Mouse (Mus musculus) heart, adult 2 months (tissue): ENCODE measurements around the gene Rev1. TPM values are rescaled to one million over a fixed set of nuclear protein-coding genes. Genes with fewer than 3 reads are reported as not detected.
A peak's percentile ranks its signal among the peaks of the same experiment; 100 is the strongest.

ENCODE experiments used
- DNase-seq, 2 experiments: peaks; one replicate each; pipeline ENCODE4 v3.0.0; 2021
- H3K27ac ChIP-seq: fragments of 200-600 bp; 2 replicates; pipeline ENCODE4 v1.8.1; 2022
- H3K27me3 ChIP-seq: fragments of 200-500 bp; 2 replicates; pipeline ENCODE4 v1.6.1; 2012; ENCODE audit warnings: mild to moderate bottlenecking, low read length, inconsistent platforms, mixed read lengths; ENCODE audit not compliant: control insufficient read depth, insufficient read depth
- H3K36me3 ChIP-seq: fragments of 200-500 bp; 2 replicates; pipeline ENCODE4 v1.6.1; 2012; ENCODE audit warnings: low read length, inconsistent platforms; ENCODE audit not compliant: control insufficient read depth, insufficient read depth
- H3K4me1 ChIP-seq: fragments of 200-500 bp; 2 replicates; pipeline ENCODE4 v1.6.1; 2011; ENCODE audit warnings: low read length; ENCODE audit not compliant: control insufficient read depth, insufficient read depth
- H3K4me3 ChIP-seq: fragments of 200-600 bp; 2 replicates; pipeline ENCODE4 v1.8.1; 2022
- H3K79me2 ChIP-seq: fragments of 200-500 bp; replicated peaks from 2 replicates; pipeline ENCODE4 v1.6.1; 2012; ENCODE audit warnings: mild to moderate bottlenecking, inconsistent platforms, low read length, moderate library complexity, mixed read lengths; ENCODE audit not compliant: control insufficient read depth, insufficient read depth
- H3K9ac ChIP-seq: fragments of 200-500 bp; 2 replicates; pipeline ENCODE4 v1.6.1; 2012; ENCODE audit warnings: low read depth, mild to moderate bottlenecking, control low read depth, inconsistent platforms, low read length, mixed read lengths
- CTCF ChIP-seq: fragments of 200-600 bp; IDR thresholded peaks from 2 replicates; pipeline ENCODE4 v1.8.1; 2022; ENCODE audit warnings: antibody characterized with exemption, mild to moderate bottlenecking, moderate library complexity
- EP300 ChIP-seq: fragments of 200-500 bp; IDR thresholded peaks from 2 replicates; pipeline ENCODE4 v1.6.1; 2011; ENCODE audit warnings: low read depth, low read length, control low read depth; ENCODE audit not compliant: insufficient read depth
- POLR2A ChIP-seq: fragments of 200-500 bp; IDR thresholded peaks from 2 replicates; pipeline ENCODE4 v1.6.1; 2011; ENCODE audit warnings: mild to moderate bottlenecking, low read depth, low read length, control low read depth; ENCODE audit not compliant: insufficient read depth
- WGBS: fragments of 180-500 bp; shearing (Covaris S2); methylation state at CpG from one replicate; pipeline ENCODE4 v1.1.7; 2018; 5-methylcytosine and 5-hydroxymethylcytosine counted together
- intact Hi-C: fragments of 180-260 bp; cut with DNase I; formaldehyde crosslinking; loops from one replicate; pipeline ENCODE4 v1.15.1; 2025
- polyA plus RNA-seq: library from polyadenylated mRNA; depleted of rRNA; stranded (reverse); fragments of >200 nt; gene quantifications from 2 replicates; pipeline ENCODE4 v1.2.3, GENCODE M21; 2012
- total RNA-seq, 2 experiments: library from RNA; stranded (reverse); gene quantifications; 2 replicates each; pipeline ENCODE4 v1.2.3; 2021

Gene Rev1
- total and polyA plus RNA-seq, 3 experiments: 4.8 to 16.1 (median 14.0) TPM

- Histone ChIP-seq H3K4me1 (no peaks in the 10 kb centered on the region), H3K36me3 (no peaks in the 10 kb centered on the region), H3K27ac (no peak overlapping the region), H3K27me3 (no peaks in the 10 kb centered on the region), H3K79me2 (no peaks in the 10 kb centered on the region), H3K4me3 (no peak overlapping the region), H3K9ac (no peak overlapping the region)
- no peak for DNase-seq
- no peak for TF ChIP-seq CTCF
- no peak for TF ChIP-seq POLR2A
- TF ChIP-seq EP300: no peak
- 86% methylated on average over 4 of the region's 4 CpGs for WGBS
- intact Hi-C loops: loop anchor here (5.0 kb wide), 1 partner anchor 47 kb away; no protein-coding TSS in a partner anchor
Observed at GRCm38 (mm10) chr1:38035521-38035920, 94.1 kb downstream of the Rev1 start.

GRCm38 (mm10) chr1:38031391-38031790, 98.2 kb downstream of the Rev1 start:
- intact Hi-C loops: no loop called here
- Histone ChIP-seq H3K36me3 (no peaks in the 10 kb centered on the region), H3K4me1 (no peaks in the 10 kb centered on the region), H3K27ac (no peak overlapping the region), H3K79me2 (no peaks in the 10 kb centered on the region), H3K9ac (no peak overlapping the region), H3K27me3 (no peaks in the 10 kb centered on the region), H3K4me3 (no peak overlapping the region)
- 72% methylated on average over 5 of the region's 5 CpGs for WGBS
- TF ChIP-seq EP300: no peak
- TF ChIP-seq POLR2A: no peak
- TF ChIP-seq CTCF: no peak
- DNase-seq: no peak

- Histone ChIP-seq H3K27ac (no peak overlapping the region), H3K36me3 (no peaks in the 10 kb centered on the region)
Observed at GRCm38 (mm10) chr1:38027301-38027700, 102.3 kb downstream of the Rev1 start.

GRCm38 (mm10) chr1:38014551-38015203, 114.9 kb downstream of the Rev1 start:
- intact Hi-C loops: no loop called here
- Histone ChIP-seq H3K9ac (no peak overlapping the region), H3K36me3 (no peaks in the 10 kb centered on the region; the same call in 1 of the 2 replicates), H3K27ac (no peak overlapping the region), H3K27me3 (no peaks in the 10 kb centered on the region), H3K4me3 (no peak overlapping the region), H3K79me2 (no peaks in the 10 kb centered on the region; the same call in none of the 2 replicates), H3K4me1 (no peaks in the 10 kb centered on the region)
- TF ChIP-seq CTCF: no peak
- TF ChIP-seq EP300: no peak
- no peak for TF ChIP-seq POLR2A
- 99% methylated on average over 2 of the region's 2 CpGs for WGBS
- no peak for DNase-seq

More at GRCm38 (mm10) chr1:38027301-38027700, 102.3 kb downstream of the Rev1 start:
- TF ChIP-seq CTCF (no peak), POLR2A (no peak), EP300 (no peak)
- no peak overlapping the region for H3K9ac ChIP-seq
- H3K4me1 ChIP-seq: no peaks in the 10 kb centered on the region
- no peak overlapping the region for H3K4me3 ChIP-seq
- H3K79me2 ChIP-seq: no peaks in the 10 kb centered on the region
- intact Hi-C loops: no loop called here
- H3K27me3 ChIP-seq: no peaks in the 10 kb centered on the region
- 90% methylated on average over 7 of the region's 7 CpGs for WGBS
- no peak for DNase-seq

- no peak overlapping the region for H3K27ac ChIP-seq
Observed at GRCm38 (mm10) chr1:38012509-38012908, 117.1 kb downstream of the Rev1 start.

GRCm38 (mm10) chr1:38012104-38012503, 117.5 kb downstream of the Rev1 start:
- H3K9ac ChIP-seq: no peak overlapping the region
- no peaks in the 10 kb centered on the region; the same call in 1 of the 2 replicates for H3K36me3 ChIP-seq
- no peak overlapping the region for H3K27ac ChIP-seq
- H3K4me1 ChIP-seq: no peaks in the 10 kb centered on the region
- no peak overlapping the region for H3K4me3 ChIP-seq
- peak in 1 of 2 experiments; percentile 30 for DNase-seq
- intact Hi-C loops: no loop called here
- no peak for TF ChIP-seq POLR2A
- TF ChIP-seq CTCF: no peak
- no peak for TF ChIP-seq EP300
- peaks cover 4% of the 10 kb centered on the region for H3K79me2 ChIP-seq
- WGBS: 77% methylated on average over 3 of the region's 3 CpGs
- H3K27me3 ChIP-seq: no peaks in the 10 kb centered on the region

More at GRCm38 (mm10) chr1:38012509-38012908, 117.1 kb downstream of the Rev1 start:
- H3K9ac ChIP-seq: no peak overlapping the region
- no peaks in the 10 kb centered on the region for H3K4me1 ChIP-seq
- intact Hi-C loops: no loop called here
- H3K36me3 ChIP-seq: no peaks in the 10 kb centered on the region; the same call in 1 of the 2 replicates
- no peaks in the 10 kb centered on the region for H3K27me3 ChIP-seq
- peaks cover 3% of the 10 kb centered on the region for H3K79me2 ChIP-seq
- no peak overlapping the region for H3K4me3 ChIP-seq
- TF ChIP-seq CTCF (no peak), EP300 (no peak), POLR2A (no peak)
- no peak for DNase-seq
